Mouse (Mus musculus): Measurements from ENCODE around the gene Robo3. TPM values are rescaled to one million over a fixed set of nuclear protein-coding genes. Genes with fewer than 3 reads are reported as not detected.

Gene Robo3
- total RNA-seq, 2 experiments from 2014 or later: not detected

DNA sequence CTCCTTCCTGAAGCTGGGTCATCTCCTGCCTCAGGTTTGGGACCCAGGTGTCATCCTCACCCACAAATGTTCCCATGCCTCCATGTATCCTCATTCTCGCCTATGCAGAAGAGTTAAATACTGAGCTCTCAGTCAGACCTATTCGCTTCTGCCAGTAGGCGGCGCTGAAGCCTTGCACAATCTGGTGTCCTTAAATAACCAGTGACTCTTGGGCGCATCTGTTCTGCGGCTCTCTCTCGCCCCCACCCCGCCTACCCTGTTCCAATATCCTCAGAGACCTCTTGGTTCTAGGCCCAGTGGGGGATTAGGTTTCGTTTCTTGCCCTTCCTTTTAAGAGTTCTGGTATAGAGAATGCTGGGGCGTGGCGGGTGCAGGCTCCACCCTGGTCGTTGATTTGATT is 2.5 kb downstream of the Robo3 start:
- DNase-seq (ENCODE audit: low spot score): peak; percentile 81

DNA sequence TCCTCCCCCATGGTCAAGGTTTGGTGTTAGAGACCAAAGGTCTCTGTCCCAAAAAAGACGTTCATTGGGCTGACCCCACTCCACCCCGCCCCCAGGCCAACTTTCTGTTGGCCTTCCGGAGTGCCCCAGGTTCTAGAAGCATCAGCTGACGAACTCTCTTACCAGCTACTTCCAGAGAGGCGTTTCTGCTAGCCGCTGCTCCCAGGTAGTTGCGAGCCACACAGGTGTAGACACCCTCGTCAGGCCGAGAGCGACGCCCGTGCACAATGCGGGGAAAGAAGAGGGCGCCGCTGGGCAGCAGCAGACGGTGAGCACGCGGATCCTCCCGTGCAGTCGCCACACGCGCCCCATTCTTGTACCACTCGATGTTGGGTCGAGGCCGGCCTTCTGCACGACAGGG is 3.7 kb downstream of the Robo3 start:
- no peak for DNase-seq (ENCODE audit: low spot score)

DNA sequence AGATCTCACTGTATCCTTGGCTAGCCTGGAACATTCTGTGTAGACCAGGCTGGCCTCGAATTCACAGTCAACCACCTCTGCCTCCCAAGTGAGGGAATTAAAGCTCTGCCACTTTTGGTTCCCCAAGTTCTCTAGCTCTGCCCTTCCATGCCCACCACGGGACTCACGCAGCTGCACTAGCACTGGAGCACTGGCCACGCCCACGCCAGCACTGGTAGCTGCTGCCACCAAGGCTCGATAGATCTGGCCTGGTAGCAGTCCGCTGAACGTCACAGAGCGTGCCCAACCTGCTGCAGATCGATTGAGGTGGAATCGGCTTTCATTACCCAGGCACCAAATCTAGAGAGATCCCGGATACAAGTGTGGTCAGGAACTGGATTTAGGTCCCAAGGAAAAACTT is 11.8 kb downstream of the Robo3 start:
- DNase-seq (ENCODE audit: low spot score): no peak

DNA sequence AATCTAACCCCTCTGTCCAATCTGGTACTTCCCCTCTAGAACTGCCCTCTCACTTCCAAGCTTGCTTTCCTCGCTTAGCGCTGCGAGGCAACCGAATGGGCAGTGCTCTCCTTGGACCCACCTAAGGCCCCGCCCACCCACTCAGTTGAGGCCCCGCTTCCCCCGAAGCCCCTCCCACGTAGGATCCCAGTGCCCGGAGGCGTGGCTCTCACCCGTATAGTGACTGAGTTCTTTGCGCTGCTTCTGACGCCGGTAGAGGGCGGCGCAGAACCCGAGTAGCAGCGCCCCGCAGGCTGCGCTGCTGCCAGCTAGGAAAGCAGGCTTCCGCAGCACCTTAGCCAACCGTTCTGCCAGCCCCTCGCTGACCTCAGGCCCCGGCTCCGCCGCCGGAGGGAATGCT is 12.4 kb downstream of the Robo3 start:
- DNase-seq (ENCODE audit: low spot score): peak; percentile 76

DNA sequence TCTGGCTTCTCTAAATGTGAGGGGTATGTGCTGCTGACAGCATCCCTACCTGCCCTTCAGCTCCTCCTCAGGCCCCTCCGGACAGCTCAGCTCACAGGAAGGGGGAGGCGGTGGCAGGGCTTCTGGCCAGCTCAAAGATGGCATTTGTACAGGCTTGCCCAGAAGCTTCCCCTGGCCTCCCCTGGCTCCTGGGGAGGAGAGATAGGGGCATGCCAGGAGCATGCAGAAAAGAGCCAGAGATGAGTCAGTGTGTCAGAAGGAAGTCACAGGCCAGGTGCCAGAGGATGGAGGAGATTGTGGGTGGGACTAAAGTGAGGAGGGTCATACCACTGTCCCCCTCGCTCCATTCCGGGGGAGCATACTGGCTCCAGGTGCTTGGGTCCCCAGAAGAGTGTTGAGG is 14.3 kb downstream of the Robo3 start:
- DNase-seq (ENCODE audit: low spot score): no peak

DNA sequence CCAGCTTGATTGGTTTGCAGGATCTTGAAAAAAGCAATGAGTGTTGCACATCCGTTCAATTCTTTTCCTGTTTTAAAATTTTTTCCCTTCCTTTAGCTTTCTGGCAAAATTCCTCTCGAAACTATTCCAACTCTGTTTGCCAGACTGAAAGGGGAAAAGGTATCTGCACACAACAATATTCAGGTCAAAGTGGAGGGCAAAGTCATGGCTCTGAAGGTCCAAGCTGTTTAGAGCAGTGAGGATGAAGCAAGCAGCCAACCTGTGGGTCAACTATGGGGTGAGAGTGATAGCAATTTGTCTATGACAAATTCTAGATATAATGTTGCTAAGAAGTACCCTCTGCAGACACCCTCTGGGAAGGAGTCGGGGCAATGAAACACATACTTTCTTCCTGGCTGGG is 18.4 kb downstream of the Robo3 start:
- DNase-seq (ENCODE audit: low spot score): no peak

DNA sequence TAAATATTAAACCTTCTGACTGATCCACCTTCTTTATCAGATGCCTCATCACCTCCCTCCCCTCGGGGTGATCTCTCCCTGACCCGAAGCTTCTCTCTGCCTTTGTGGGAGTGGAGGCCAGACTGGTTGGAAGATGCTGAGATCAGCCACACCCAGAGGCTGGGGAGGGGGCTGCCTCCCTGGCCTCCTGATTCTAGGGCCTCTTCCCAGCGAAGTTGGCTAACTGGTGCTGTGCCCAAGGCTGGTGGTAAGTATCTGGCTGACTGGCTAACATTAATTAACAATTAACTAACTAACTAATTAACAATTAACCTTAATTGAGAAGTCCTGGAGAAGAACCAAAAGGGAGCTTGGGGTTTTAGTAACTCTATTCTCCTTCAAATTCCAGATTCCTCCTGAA is 20.1 kb downstream of the Robo3 start:
- no peak for DNase-seq (ENCODE audit: low spot score)

DNA sequence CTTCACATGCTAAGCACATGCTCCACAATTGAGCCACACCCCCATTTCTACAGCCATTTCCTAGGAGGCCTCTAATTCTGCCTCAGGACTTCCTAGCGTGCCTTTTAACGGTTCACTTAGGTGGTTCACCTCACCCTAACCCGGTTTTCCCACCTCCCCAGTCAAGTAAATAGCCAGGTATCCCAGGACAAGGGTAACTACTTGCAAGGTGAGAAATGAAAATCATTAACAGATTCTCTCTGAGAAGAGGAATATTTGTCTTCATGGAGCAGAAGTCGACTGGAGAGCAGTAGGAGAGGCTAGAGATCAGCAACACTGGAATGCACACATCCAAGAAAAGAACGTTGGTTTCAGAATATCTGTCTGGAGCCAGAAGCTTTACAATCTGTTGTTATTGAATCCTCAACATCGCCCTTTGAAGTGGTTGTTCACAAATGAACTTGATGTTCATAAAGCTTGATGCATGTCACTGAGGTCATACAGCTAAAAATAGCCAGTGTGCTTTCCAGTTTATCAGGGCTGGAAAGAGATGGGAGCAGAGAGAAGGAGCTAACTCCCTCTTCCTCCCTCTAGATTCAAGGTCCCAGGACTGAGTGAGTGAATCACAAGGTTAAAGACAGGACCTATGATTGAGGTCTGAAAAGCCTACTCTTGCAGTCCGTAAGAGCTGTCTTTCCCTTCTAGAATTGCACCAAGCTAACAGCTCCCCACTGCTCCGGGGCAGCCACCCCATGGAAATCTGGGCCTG is 23.2 kb downstream of the Robo3 start:
- DNase-seq (ENCODE audit: low spot score): no peak

DNA sequence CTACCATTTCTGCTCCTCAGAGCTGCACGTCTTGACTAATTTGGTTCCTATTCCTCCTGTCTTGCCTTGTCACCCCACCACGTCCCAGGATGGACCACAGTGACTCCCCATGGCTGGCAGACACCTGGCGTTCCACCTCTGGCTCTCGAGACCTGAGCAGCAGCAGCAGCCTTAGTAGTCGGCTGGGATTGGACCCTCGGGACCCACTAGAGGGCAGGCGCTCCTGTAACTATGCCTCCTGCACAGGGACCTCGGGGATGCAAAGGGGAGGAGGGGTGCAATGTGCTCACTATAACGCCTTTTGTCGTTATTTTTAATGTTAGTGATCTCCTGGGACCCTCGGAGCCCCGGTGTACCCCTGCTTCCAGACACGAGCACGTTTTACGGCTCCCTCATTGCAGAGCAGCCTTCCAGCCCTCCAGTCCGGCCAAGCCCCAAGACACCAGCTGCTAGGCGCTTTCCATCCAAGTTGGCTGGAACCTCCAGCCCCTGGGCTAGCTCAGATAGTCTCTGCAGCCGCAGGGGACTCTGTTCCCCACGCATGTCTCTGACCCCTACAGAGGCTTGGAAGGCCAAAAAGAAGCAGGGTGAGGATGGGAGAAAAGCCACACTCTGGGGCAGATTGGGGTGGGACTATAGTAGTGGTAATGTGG is 25.1 kb downstream of the Robo3 start:
- DNase-seq (ENCODE audit: low spot score): no peak

DNA sequence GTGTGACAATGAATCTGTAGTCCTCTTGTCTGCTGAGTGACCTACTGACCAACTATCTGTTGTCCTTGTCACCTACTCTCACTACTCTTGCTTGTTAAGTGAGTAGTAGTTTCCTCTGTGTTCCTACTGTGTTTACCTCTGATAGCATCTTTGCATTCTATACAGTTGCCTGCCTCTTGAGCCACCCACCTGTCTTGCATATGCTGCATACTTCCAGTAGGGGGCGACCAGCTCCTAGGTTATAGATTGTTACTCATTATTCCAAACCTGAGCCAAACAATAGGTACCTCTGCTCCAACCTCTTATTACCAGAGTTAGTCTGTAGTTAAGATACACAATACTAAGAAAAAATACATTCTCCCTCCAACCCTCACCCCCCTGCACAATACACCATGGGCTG is 26.7 kb downstream of the Robo3 start:
- DNase-seq (ENCODE audit: low spot score): no peak

DNA sequence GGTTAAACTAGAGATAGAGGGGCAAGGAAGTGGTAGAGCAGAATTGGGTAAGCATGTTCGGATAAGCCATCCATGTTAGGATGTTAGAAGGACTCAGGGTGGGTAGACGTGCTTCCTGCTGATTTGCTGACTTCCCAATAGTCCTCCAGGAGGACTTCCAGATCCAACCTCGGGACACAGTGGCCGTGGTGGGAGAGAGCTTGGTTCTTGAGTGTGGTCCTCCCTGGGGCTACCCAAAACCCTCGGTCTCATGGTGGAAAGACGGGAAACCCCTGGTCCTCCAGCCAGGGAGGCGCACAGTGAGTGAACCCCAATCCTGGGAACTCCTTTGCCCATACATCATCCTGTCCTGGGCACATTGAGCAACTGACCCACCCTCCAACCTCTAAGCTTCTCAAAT is 30.0 kb downstream of the Robo3 start:
- DNase-seq (ENCODE audit: low spot score): no peak

DNA sequence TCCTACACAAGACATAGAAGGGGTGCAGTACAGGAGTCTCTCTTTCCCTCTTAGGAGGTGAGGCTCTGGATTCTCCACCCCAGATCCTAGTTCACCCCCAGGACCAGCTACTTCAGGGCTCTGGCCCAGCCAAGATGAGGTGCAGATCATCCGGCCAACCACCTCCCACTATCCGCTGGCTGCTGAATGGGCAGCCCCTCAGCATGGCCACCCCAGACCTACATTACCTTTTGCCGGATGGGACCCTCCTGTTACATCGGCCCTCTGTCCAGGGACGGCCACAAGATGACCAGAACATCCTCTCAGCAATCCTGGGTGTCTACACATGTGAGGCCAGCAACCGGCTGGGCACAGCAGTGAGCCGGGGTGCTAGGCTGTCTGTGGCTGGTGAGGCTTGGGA is 30.5 kb downstream of the Robo3 start:
- DNase-seq (ENCODE audit: low spot score): no peak

DNA sequence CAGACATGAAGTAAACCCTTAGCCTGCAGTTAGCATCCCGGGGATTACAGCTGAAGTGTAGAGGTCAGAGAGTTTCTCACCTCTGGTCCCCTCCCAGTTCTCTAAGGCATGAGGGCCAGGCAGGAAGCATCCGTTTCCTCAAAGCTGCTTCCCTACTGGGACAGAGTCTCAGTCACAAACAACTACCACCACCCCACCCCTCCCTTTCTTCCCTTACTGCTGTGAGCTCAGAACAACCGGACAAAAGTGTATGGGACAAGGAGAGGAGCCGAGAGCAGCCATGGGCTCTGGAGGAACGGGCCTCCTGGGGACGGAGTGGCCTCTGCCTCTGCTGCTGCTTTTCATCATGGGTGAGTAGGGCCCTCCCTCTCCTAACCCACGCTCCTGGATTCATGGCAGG is 31.2 kb downstream of the Robo3 start, which contains the start of gene Robo4:
Gene Robo4, plus strand, starts transcription at position 96 of the 400 bp plus-strand sequence.
- DNase-seq (ENCODE audit: low spot score): no peak

DNA sequence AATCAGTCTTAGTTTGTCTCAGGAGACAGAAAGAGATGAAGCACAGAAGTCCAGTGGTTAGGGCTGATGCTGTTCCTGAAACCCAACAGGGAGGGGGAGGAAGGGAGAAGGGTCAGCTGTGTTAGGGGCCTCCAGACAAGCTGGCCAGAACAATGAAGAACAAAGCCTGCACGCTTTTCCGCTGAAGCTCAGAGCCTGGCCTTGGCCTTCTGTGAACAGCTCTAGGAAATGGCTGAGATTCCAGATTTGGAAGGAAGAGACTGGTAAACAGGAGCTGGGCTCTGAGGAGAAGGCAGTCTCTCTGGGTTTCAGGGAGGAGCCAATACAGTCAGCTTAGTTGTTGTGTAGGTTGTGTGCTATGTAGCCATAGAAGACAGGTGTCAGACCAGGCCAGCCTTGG is 32.5 kb downstream of the Robo3 start:
- DNase-seq (ENCODE audit: low spot score): no peak

DNA sequence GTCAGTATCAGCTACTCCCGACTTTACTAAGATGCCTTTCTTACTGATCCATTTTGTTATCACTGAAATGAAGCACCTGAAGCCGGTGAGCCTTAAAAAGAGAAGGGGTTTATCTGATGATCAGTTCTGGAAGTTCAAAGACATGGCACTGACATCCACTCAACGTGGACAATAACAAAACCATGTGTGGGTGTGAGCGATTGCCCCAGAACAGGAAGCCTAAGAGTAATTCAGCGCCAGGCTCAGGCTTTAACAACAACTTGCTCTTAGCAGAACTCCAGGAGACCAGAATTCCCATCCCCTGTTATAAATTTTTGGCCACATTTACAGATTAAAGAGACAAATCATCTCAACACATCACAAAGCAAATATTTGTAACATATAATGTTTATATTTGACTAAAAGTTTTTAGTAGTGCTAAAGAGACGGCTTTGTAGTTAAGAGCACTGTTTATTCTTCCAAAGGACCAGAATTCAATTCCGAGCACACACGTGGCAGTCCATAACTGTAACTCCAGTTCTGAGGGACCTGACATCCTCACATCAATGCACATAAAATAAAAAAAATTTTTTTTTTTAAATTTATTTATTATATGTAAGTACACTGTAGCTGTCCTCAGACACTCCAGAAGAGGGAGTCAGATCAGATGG is 39.4 kb downstream of the Robo3 start:
- DNase-seq (ENCODE audit: low spot score): no peak

DNA sequence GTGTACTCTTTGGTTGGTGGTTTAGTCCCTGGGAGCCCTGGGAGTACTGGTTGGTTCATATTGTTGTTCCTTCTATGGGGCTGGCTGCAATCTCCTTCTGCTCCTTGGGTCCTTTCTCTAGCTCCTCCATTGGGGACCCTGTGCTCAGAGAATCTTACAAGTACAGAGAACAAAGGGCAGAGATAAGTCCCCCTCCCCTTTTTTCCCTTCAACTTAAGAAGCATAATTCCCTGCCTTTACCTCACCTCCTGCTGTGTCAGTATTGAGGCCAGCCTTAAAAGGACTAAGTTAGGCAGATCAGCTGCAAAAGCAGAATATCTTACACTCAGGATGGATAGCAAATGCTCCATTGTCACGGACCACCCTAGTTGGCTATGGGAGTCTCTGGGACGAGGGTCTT is 41.0 kb downstream of the Robo3 start:
- DNase-seq (ENCODE audit: low spot score): no peak

DNA sequence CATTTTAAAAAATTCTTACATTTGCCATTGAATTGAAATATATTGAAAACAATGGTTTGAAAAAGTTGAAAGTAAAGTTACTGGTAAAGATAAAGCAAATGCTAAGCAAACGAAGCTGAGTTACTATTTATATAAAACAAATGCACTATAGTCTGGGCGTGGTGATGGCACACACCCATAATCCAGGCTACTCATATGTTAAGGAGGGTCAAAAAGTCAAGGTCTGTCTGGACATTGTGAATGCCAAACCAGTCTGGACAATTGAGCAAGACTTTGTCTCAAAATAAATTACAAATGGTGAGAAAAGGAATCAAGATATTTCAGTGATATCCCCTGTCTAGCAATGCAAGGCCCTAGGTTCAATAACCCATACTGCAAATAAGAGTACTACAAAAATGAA is 42.2 kb downstream of the Robo3 start:
- DNase-seq (ENCODE audit: low spot score): no peak

DNA sequence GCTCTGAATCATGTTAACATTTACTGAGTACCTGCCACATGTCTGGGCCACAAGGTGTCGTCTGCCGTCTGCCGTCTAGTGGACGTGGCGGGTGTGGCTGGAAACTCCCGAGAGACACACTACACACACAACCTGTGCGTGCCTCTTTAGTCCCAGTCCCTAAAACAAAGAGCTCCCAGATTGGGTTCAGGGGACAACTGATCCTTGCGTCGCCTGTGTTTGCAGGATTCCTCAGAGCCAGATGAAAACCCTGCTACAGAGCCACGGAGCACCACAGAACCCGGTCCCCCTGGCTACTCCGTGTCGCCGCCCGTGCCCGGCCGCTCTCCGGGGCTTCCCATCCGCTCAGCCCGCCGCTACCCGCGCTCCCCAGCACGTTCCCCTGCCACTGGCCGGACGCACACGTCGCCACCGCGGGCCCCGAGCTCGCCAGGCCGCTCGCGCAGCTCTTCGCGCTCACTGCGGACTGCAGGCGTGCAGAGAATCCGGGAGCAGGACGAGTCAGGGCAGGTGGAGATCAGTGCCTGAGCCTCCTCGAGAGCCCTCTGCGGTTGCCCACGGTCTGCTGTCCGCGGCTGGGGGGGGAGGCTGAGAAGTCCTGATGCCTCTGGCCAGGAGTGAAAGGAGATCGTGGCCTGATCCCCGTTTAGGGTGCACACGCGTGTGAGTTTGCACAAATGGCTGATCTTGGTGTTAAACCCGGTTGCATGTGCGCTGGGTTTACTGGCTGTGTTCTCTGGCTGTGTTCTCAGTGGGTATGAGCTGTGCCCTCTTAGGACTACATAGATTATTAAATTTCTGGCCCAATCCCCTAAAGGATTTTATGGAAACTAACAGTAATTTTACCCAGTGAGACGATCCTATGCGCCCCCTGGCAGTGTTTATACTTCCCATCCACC is 48.5 kb downstream of the Robo3 start:
- no peak for DNase-seq (ENCODE audit: low spot score)

DNA sequence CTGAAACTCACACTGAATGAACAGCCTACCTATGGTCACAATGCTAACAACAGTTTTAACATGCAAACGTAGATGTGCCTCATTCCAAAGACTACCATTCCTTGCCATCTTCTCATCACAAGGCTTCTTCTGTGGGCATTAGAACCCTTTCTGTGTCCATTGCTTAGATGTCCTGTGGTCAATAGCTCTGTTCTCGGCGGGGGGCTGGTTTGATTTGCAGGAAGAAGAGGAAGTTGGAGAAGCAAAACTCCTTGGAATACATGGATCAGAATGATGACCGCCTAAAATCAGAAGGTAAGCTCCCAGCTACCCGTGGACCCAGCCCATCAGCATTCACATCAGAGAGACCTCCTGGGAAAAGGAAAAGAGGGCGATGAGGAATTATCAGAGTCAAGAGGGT is 49.9 kb downstream of the Robo3 start:
- DNase-seq (ENCODE audit: low spot score): no peak

DNA sequence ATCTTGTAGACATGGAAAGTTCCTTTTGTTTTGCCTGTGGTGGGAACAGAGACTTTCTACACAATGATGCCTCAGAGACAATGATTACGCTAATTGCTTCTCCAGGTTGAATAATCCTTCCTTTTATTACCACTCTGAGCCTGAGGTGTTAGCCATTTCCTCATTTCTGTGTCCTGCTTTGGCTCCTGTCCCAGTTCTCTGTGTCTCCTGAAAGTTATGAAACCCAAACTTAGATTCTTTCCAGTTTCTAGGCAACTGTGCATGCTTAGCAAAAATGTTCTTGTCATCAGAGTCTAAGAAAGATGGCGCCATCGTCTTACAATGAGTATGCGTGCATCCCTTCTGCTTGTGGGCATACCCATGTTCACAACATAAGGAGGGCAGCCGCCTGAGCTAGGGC is 57.3 kb downstream of the Robo3 start:
- DNase-seq (ENCODE audit: low spot score): no peak

DNA sequence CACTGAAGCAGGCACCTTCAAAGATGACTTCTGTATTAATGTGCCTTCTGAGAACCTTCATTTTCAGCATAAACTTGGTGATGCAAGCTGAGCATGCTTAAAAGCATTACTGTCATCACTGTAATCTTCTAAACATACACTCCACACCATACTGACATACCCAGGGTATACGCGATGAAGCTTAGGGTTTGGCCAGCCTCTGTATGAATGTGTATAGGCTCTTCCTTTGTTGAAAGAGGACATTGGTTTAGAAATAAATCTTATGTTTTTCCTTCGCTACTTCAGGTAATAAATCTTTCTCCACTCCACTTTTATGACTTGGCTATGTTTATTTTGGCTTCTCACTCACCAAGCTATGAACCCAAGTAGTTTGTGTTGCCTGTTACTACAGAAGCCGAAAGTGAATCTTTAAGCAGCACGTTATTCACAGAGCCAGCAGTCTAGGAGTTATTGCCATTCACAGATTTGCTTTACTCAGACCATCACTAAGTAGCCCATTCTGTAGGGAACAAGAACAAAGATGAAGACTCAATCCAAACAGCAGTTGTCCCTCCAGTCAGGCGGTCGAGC is 61.7 kb downstream of the Robo3 start:
- no peak for DNase-seq (ENCODE audit: low spot score)

DNA sequence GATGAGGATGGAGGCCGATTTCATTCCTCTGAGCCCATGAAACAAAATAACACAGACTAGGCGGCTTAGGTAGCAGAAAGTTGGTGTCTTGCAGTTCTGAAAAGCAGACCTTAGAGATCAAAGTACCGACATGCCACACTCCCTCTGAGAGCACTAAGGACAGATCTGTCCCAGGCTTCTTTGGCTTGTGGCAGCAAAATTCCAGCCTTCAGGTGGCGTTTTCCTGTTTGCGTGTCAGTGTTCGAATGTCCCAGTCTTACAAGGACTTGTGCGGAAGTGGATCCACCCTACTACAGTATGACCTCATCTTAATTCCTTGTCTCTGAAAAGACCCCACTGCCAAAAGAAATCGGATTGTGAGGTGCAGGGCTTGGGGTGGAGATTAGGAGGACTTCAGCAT is 64.2 kb downstream of the Robo3 start:
- peak; percentile 19 for DNase-seq (ENCODE audit: low spot score)

Data from gastrocnemius, adult 18-20 months (tissue).